Comparison of ENCODE assay signal across 8 mouse cellular contexts in the genomic region with DNA sequence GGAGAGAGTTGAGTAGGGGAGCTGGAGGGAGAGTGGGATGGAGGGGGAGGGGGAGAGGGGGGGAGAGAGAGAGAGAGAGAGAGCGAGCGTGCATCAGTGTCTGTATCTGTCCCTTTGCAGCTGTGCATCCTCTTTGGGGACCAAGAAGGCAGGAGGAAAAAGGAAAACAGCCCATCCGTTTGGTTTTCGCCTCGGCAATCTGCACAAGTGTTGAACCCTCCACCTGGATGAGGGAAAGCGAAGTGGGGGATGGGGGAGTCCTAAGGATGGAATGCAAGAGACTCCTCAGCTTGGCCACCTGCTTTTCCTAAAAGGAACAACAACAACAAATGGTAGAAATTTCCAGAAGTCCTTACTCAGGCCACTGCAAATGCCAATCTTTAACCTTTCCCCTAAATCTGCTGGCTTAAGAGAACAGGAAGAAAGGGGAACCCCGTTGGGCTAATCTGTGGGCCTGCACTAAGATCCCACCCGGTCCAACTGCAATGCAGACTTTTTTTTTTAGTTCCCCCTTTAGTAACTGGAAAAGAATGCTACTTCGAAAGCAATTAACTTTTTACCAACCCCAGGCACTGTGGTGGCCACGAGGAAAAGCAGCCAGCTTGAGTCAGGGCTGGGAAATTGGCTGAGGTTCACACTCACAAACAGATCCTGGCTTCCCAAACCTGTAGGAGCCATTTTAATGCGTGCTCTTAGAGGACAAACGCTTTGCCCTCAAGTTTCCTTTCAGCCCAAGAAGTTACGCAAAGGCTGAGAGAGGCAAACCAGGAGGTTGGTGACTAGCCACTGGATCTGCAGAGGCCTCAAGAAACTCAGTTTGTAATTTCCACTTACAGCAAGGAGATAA. TPM values are rescaled to one million over a fixed set of nuclear protein-coding genes. Genes with fewer than 3 reads are reported as not detected.
DNase-seq lines count a peak whose midpoint lies in the region; ATAC-seq and TF ChIP-seq lines count a peak whose summit lies in the region.

No protein-coding gene starts in this region.

- TF ChIP-seq POLR2A in liver, adult 2 months (IDR thresholded peaks at IDR 0.05; ENCODE audit: extremely low read depth, insufficient read depth, low read length), result no peak

- no peak for ATAC-seq in heart, embryonic 11.5 days (replicated peaks; ENCODE audit: insufficient number of reproducible peaks, low FRiP score, low TSS enrichment)
- ATAC-seq in kidney, embryonic 16.5 days (ENCODE audit: low FRiP score, low TSS enrichment), result no peak
- no peak for ATAC-seq in midbrain, embryonic 13.5 days

- no peaks in the 10 kb centered on the region for H3K27me3 ChIP-seq in liver, adult 2 months (ENCODE audit: control insufficient read depth, insufficient read depth, low read length)
- no peaks in the 10 kb centered on the region for H3K27me3 ChIP-seq in heart, embryonic 11.5 days (ENCODE audit: control insufficient read depth, insufficient read depth, low read length)
- no peaks in the 10 kb centered on the region for H3K27me3 ChIP-seq in kidney, embryonic 16.5 days (ENCODE audit: insufficient read depth, low read length)
- H3K27me3 ChIP-seq in midbrain, embryonic 13.5 days, result no peaks in the 10 kb centered on the region

- peak overlapping the region; percentile 69 for H3K9ac ChIP-seq in liver, adult 2 months (ENCODE audit: low read depth, low read length)
- H3K9ac ChIP-seq in heart, embryonic 11.5 days (ENCODE audit: low read depth, low read length), result peak overlapping the region; percentile 56
- peak overlapping the region; percentile 86 for H3K9ac ChIP-seq in kidney, embryonic 16.5 days (replicated peaks; ENCODE audit: low read length)
- H3K9ac ChIP-seq in midbrain, embryonic 13.5 days (replicated peaks), result peak overlapping the region; percentile 79

- DNase-seq in liver, adult 2 months (ENCODE audit: extremely low read depth, low read depth, low spot score), result peak; percentile 72
- DNase-seq in liver, result no peak
- DNase-seq in cerebellum, postnatal 36 days, result peak; percentile 28 to 46
- no peak for DNase-seq in layer of hippocampus, adult 9-11 months
- DNase-seq in thymus, postnatal 36 days, result no peak

- peaks cover 60% of the 10 kb centered on the region for H3K4me1 ChIP-seq in liver, adult 2 months (ENCODE audit: control insufficient read depth, insufficient read depth, low read length)
- peaks cover 96% of the 10 kb centered on the region for H3K4me1 ChIP-seq in heart, embryonic 11.5 days (ENCODE audit: control insufficient read depth, insufficient read depth, low read length)
- peaks cover 96% of the 10 kb centered on the region for H3K4me1 ChIP-seq in kidney, embryonic 16.5 days (ENCODE audit: insufficient read depth, low read length)
- peaks cover 97% of the 10 kb centered on the region for H3K4me1 ChIP-seq in midbrain, embryonic 13.5 days (replicated peaks)

- no peak overlapping the region for H3K4me3 ChIP-seq in liver, adult 2 months (ENCODE audit: insufficient read depth, low read depth, low read length)
- peak overlapping the region; percentile 36 for H3K4me3 ChIP-seq in heart, embryonic 11.5 days (ENCODE audit: low read depth, low read length)
- peak overlapping the region; percentile 39 for H3K4me3 ChIP-seq in kidney, embryonic 16.5 days (ENCODE audit: low read length)
- peak overlapping the region; percentile 44 for H3K4me3 ChIP-seq in midbrain, embryonic 13.5 days (replicated peaks)

- H3K4me2 ChIP-seq in heart, embryonic 11.5 days, result peak overlapping the region; percentile 77
- peak overlapping the region; percentile 80 for H3K4me2 ChIP-seq in kidney, embryonic 16.5 days (replicated peaks; ENCODE audit: low read depth, low read length)
- H3K4me2 ChIP-seq in midbrain, embryonic 13.5 days (replicated peaks), result peak overlapping the region; percentile 83

- WGBS in liver, adult 2 months, result 30% methylated on average over 13 of the region's 13 CpGs
- 17% methylated on average over 12 of the region's 13 CpGs for WGBS in heart, embryonic 11.5 days (ENCODE audit: insufficient replicate concordance)
- 15% methylated on average over 11 of the region's 13 CpGs for WGBS in kidney, embryonic 16.5 days
- 9% methylated on average over 13 of the region's 13 CpGs for WGBS in midbrain, embryonic 13.5 days

- no peaks in the 10 kb centered on the region for H3K36me3 ChIP-seq in liver, adult 2 months (ENCODE audit: control insufficient read depth, insufficient read depth, low read length)
- no peaks in the 10 kb centered on the region for H3K36me3 ChIP-seq in heart, embryonic 11.5 days (ENCODE audit: control insufficient read depth, insufficient read depth, low read length)
- H3K36me3 ChIP-seq in kidney, embryonic 16.5 days (ENCODE audit: insufficient read depth, low read length), result no peaks in the 10 kb centered on the region
- no peaks in the 10 kb centered on the region for H3K36me3 ChIP-seq in midbrain, embryonic 13.5 days

- H3K79me2 ChIP-seq in liver, adult 2 months (ENCODE audit: control insufficient read depth, insufficient read depth, low read length), result peaks cover 25% of the 10 kb centered on the region; the same call in 1 of the 2 replicates

- TF ChIP-seq CTCF in liver, adult 2 months (IDR thresholded peaks at IDR 0.05; ENCODE audit: low read depth, low read length), result no peak

- peak overlapping the region; percentile 88 for H3K27ac ChIP-seq in liver, adult 2 months (replicated peaks; ENCODE audit: insufficient read depth, low read depth, low read length)
- H3K27ac ChIP-seq in heart, embryonic 11.5 days (ENCODE audit: low read depth, low read length), result peak overlapping the region; percentile 89
- H3K27ac ChIP-seq in kidney, embryonic 16.5 days (ENCODE audit: low read length), result peak overlapping the region; percentile 100
- H3K27ac ChIP-seq in midbrain, embryonic 13.5 days, result peak overlapping the region; percentile 100

- no peaks in the 10 kb centered on the region for H3K9me3 ChIP-seq in heart, embryonic 11.5 days (replicated peaks; ENCODE audit: control insufficient read depth, low read length)
- H3K9me3 ChIP-seq in kidney, embryonic 16.5 days (ENCODE audit: low read length), result no peaks in the 10 kb centered on the region
- H3K9me3 ChIP-seq in midbrain, embryonic 13.5 days, result no peaks in the 10 kb centered on the region

RNA-seq across cellular contexts. Expression of gene Zmynd8, which starts 17.0 kb away (rescaled TPM):
- total RNA-seq in liver, adult 2 months (2014; rRNA removed), result 10.0 and 10.8 TPM in 2 replicates
- 6.4 and 7.8 TPM in 2 replicates for polyA plus RNA-seq in liver, adult 2 months (2012; rRNA removed)
- polyA plus RNA-seq in heart, embryonic 11.5 days (2014; fragmentation: Nextera tagmentation; extraction: Ambion mirVana), result 39.6 and 47.6 TPM in 2 replicates
- 58.2 and 69.4 TPM in 2 replicates for polyA plus RNA-seq in kidney, embryonic 16.5 days (2015; fragmentation: Nextera tagmentation; extraction: Ambion mirVana)
- polyA plus RNA-seq in midbrain, embryonic 13.5 days (2015; fragmentation: Nextera tagmentation; extraction: Ambion mirVana), result 85.4 and 86.8 TPM in 2 replicates

Comparison
In these comparisons a context has a peak if more than half of its experiments do, and no peak if none do; other contexts are left out.
1. DNase-seq: peak in liver, adult 2 months (single experiment) and cerebellum, postnatal 36 days (2 of 2); none in liver (single experiment), layer of hippocampus, adult 9-11 months (single experiment) and thymus, postnatal 36 days (0 of 2).
2. Peak in every context shown above with its lines, with median percentiles within 50 percentile points of each other: H3K27ac ChIP-seq, H3K9ac ChIP-seq and H3K4me2 ChIP-seq.